Mouse (Mus musculus) embryonic facial prominence, embryonic 13.5 days (tissue): Measurements from ENCODE around the gene Ell. TPM values are rescaled to one million over a fixed set of nuclear protein-coding genes. Genes with fewer than 3 reads are reported as not detected.

Experiments
- ATAC-seq: fragments of 200-750 bp; cut with Nextera tagmentation; 2 replicates; pipeline ENCODE4 v1.8.0; 2017; ENCODE audit warnings: low read depth; ENCODE audit not compliant: insufficient number of reproducible peaks, insufficient read depth, low FRiP score, low TSS enrichment
- H3K27ac ChIP-seq: fragments of 300-500 bp; sonication (generic); 2 replicates; pipeline ENCODE4 v1.5.1; 2015; ENCODE audit warnings: moderate library complexity, mild to moderate bottlenecking, inconsistent platforms
- H3K27me3 ChIP-seq: fragments of 300-500 bp; sonication (generic); 2 replicates; pipeline ENCODE4 v1.6.1; 2015; ENCODE audit warnings: mild to moderate bottlenecking, inconsistent platforms
- H3K36me3 ChIP-seq: fragments of 300-500 bp; sonication (generic); 2 replicates; pipeline ENCODE4 v1.6.1; 2015; ENCODE audit warnings: mild to moderate bottlenecking, inconsistent platforms
- H3K4me1 ChIP-seq: fragments of 300-500 bp; sonication (generic); 2 replicates; pipeline ENCODE4 v1.6.1; 2015; ENCODE audit warnings: inconsistent platforms
- H3K4me2 ChIP-seq: fragments of 300-500 bp; sonication (generic); 2 replicates; pipeline ENCODE4 v1.6.1; 2015; ENCODE audit warnings: moderate library complexity, mild to moderate bottlenecking, inconsistent platforms
- H3K4me3 ChIP-seq: fragments of 300-500 bp; sonication (generic); 2 replicates; pipeline ENCODE4 v1.5.1; 2015; ENCODE audit warnings: mild to moderate bottlenecking, inconsistent platforms
- H3K9ac ChIP-seq: fragments of 300-500 bp; sonication (generic); 2 replicates; pipeline ENCODE4 v1.6.1; 2015; ENCODE audit warnings: mild to moderate bottlenecking, inconsistent platforms
- H3K9me3 ChIP-seq: fragments of 300-500 bp; sonication (generic); 2 replicates; pipeline ENCODE4 v1.6.1; 2016; ENCODE audit warnings: inconsistent platforms
- WGBS: fragments of 180-500 bp; shearing (Covaris S2); methylation state at CpG from one replicate; pipeline ENCODE4 v1.1.7; 2015; ENCODE audit warnings: mixed read lengths; 5-methylcytosine and 5-hydroxymethylcytosine counted together
- polyA plus RNA-seq: library from polyadenylated mRNA; unstranded; fragments of >200 nt; fragmentation: Nextera tagmentation; extraction: Ambion mirVana; gene quantifications from 2 replicates; pipeline ENCODE4 v1.2.1, GENCODE M21; 2015

Ell gene
- polyA plus RNA-seq, 1 experiment from 2014 or later, result 20.6 TPM

DNA sequence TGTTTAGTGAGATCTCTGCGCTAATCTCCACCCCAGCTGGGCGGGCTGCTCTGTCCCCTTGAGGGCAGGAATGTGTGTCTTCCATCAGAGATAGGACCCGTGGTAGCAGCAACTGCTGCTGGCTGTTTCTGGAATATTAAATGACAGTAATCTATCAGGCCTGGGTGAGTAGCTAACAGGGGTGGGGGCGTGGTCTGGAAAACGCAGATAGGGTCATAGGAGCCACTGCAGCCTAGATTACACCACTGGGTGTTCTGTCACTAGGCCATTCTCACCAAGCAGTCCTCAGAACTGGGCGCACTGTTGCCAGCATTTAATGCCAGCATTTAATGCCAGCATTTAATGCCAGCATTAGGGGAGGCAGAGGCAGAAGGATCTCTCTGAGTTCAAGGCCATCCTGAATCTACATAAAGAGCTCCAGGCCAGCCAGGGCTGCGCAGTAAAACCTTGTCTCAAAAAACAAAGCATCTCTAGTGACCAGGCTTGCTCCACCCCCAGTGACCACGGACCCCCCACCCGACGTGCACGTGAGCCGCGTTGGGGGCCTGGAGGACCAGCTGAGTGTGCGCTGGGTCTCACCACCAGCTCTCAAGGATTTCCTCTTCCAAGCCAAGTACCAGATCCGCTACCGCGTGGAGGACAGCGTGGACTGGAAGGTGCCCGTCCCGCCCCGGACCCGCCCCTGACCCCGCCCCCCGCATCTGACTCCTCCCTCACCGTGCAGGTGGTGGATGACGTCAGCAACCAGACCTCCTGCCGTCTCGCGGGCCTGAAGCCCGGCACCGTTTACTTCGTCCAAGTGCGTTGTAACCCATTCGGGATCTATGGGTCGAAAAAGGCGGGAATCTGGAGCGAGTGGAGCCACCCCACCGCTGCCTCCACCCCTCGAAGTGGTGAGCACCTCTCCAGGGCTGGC is 38.6 kb upstream of the Ell start:
- H3K27me3 ChIP-seq, result peaks cover 50% of the 10 kb centered on the region
- H3K36me3 ChIP-seq, result peaks cover 24% of the 10 kb centered on the region; the same call in 1 of the 2 replicates
- no peak overlapping the region for H3K27ac ChIP-seq
- peaks cover 74% of the 10 kb centered on the region for H3K4me1 ChIP-seq
- no peaks in the 10 kb centered on the region for H3K9me3 ChIP-seq
- H3K4me2 ChIP-seq, result peak overlapping the region; percentile 40
- WGBS, result 13% methylated on average over 39 of the region's 39 CpGs
- H3K4me3 ChIP-seq, result 0 out of 2 replicates have a peak overlapping the region, but pooled peaks have one; percentile 2
- H3K9ac ChIP-seq, result no peak overlapping the region
- ATAC-seq, result no peak

- no peaks in the 10 kb centered on the region for H3K9me3 ChIP-seq
- H3K4me3 ChIP-seq, result 0 out of 2 replicates have a peak overlapping the region, but pooled peaks have one; percentile 3
- H3K27ac ChIP-seq, result no peak overlapping the region
- H3K9ac ChIP-seq, result peak overlapping the region; percentile 49; the same call in 1 of the 2 replicates
- peaks cover 25% of the 10 kb centered on the region for H3K36me3 ChIP-seq
- 25% methylated on average over 23 of the region's 23 CpGs for WGBS
- no peak for ATAC-seq
- peak overlapping the region; percentile 73 for H3K4me2 ChIP-seq
- peaks cover 37% of the 10 kb centered on the region for H3K27me3 ChIP-seq
- peaks cover 73% of the 10 kb centered on the region for H3K4me1 ChIP-seq
These were observed 37.3 kb upstream of the Ell start for GRCm38 (mm10) chr8:70501820-70502529.

DNA sequence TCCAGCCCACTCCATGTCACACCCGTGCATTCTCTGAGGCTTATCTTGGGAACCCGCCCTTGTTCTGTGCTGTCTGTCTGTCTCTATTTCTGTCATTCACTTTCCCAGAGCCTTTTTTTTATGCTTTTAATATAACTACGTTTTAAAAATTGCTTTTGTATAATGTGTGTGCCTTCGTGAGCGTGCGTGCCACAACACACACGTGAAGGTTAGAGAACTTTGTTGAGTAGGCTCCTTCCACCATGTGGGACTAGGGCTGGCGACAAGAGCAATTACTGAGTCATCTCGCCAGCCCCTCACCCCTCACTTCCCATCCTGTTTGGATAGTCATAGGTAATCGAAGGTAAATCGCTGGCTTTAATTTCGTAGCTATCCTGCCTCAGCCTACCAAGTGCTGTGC is 36.7 kb upstream of the Ell start:
- peaks cover 77% of the 10 kb centered on the region for H3K4me1 ChIP-seq
- peak overlapping the region; percentile 49; the same call in 1 of the 2 replicates for H3K9ac ChIP-seq
- H3K4me3 ChIP-seq, result no peak overlapping the region
- H3K4me2 ChIP-seq, result peak overlapping the region; percentile 73; the same call in 1 of the 2 replicates
- H3K27ac ChIP-seq, result no peak overlapping the region; the same call in 1 of the 2 replicates
- ATAC-seq, result no peak
- peaks cover 34% of the 10 kb centered on the region for H3K27me3 ChIP-seq
- peaks cover 25% of the 10 kb centered on the region for H3K36me3 ChIP-seq
- WGBS, result 34% methylated on average over 12 of the region's 12 CpGs
- H3K9me3 ChIP-seq, result no peaks in the 10 kb centered on the region

DNA sequence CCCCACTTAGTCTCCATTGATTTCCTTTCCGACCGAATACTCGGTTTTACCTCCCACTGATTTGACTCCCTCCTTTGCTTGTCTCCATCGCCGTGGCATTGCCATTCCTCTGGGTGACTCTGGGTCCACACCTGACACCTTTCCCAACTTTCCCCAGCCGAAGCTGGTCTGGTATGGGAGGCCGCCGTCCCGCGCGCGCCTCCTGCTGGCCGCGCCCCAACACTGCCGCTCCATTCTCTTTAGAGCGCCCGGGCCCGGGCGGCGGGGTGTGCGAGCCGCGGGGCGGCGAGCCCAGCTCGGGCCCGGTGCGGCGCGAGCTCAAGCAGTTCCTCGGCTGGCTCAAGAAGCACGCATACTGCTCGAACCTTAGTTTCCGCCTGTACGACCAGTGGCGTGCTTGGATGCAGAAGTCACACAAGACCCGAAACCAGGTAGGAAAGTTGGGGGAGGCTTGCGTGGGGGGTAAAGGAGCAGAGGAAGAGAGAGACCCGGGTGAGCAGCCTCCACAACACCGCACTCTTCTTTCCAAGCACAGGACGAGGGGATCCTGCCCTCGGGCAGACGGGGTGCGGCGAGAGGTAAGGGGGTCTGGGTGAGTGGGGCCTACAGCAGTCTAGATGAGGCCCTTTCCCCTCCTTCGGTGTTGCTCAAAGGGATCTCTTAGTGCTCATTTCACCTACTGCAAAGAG is 36.1 kb upstream of the Ell start:
- peaks cover 78% of the 10 kb centered on the region for H3K4me1 ChIP-seq
- H3K36me3 ChIP-seq, result peaks cover 31% of the 10 kb centered on the region
- peaks cover 32% of the 10 kb centered on the region for H3K27me3 ChIP-seq
- peak overlapping the region; percentile 49 for H3K9ac ChIP-seq
- H3K4me3 ChIP-seq, result peak overlapping the region; percentile 19
- 11% methylated on average over 46 of the region's 46 CpGs for WGBS
- H3K4me2 ChIP-seq, result peak overlapping the region; percentile 73
- no peaks in the 10 kb centered on the region for H3K9me3 ChIP-seq
- ATAC-seq, result no peak
- peak overlapping the region; percentile 94 for H3K27ac ChIP-seq

GRCm38 (mm10) chr8:70504291-70504716 is 35.0 kb upstream of the Ell start:
- H3K4me1 ChIP-seq, result peaks cover 80% of the 10 kb centered on the region
- peak; percentile 41 for ATAC-seq
- WGBS, result 25% methylated on average over 16 of the region's 16 CpGs
- peak overlapping the region; percentile 94 for H3K27ac ChIP-seq
- H3K4me3 ChIP-seq, result peak overlapping the region; percentile 68
- no peaks in the 10 kb centered on the region for H3K9me3 ChIP-seq
- peaks cover 26% of the 10 kb centered on the region for H3K27me3 ChIP-seq
- 0 out of 2 replicates have a peak overlapping the region, but pooled peaks have one; percentile 27 for H3K9ac ChIP-seq
- H3K4me2 ChIP-seq, result peak overlapping the region; percentile 73
- peaks cover 37% of the 10 kb centered on the region for H3K36me3 ChIP-seq

GRCm38 (mm10) chr8:70504851-70505250 is 34.4 kb upstream of the Ell start:
- no peak overlapping the region for H3K9ac ChIP-seq
- no peak for ATAC-seq
- H3K36me3 ChIP-seq, result peaks cover 37% of the 10 kb centered on the region
- H3K27ac ChIP-seq, result peak overlapping the region; percentile 94
- H3K9me3 ChIP-seq, result no peaks in the 10 kb centered on the region
- H3K27me3 ChIP-seq, result peaks cover 26% of the 10 kb centered on the region
- H3K4me2 ChIP-seq, result peak overlapping the region; percentile 73
- WGBS, result 41% methylated on average over 3 of the region's 3 CpGs
- H3K4me1 ChIP-seq, result peaks cover 77% of the 10 kb centered on the region
- peak overlapping the region; percentile 68 for H3K4me3 ChIP-seq

GRCm38 (mm10) chr8:70505698-70506327 is 33.4 kb upstream of the Ell start:
- Histone ChIP-seq H3K9ac (peak overlapping the region; percentile 89), H3K4me1 (peaks cover 68% of the 10 kb centered on the region), H3K27me3 (peaks cover 19% of the 10 kb centered on the region), H3K4me2 (peak overlapping the region; percentile 73), H3K4me3 (peak overlapping the region; percentile 68), H3K27ac (peak overlapping the region; percentile 94), H3K36me3 (peaks cover 30% of the 10 kb centered on the region), H3K9me3 (no peaks in the 10 kb centered on the region)
- 31% methylated on average over 32 of the region's 32 CpGs for WGBS
- no peak for ATAC-seq

GRCm38 (mm10) chr8:70506328-70507026 is 32.8 kb upstream of the Ell start, which contains the start of gene Rex1bd:
Rex1bd (minus strand) TSS chr8:70506752.
- WGBS, result 2% methylated on average over 40 of the region's 40 CpGs
- Histone ChIP-seq H3K9me3 (no peaks in the 10 kb centered on the region), H3K27ac (peak within 1 kb of the TSS; percentile 94), H3K4me1 (peaks cover 67% of the 10 kb centered on the region), H3K27me3 (peaks cover 12% of the 10 kb centered on the region), H3K4me2 (peak within 1 kb of the TSS; percentile 73), H3K36me3 (peaks cover 27% of the 10 kb centered on the region), H3K9ac (peak within 1 kb of the TSS; percentile 89), H3K4me3 (peak within 1 kb of the TSS; percentile 68)
- peak; percentile 81 for ATAC-seq

DNA sequence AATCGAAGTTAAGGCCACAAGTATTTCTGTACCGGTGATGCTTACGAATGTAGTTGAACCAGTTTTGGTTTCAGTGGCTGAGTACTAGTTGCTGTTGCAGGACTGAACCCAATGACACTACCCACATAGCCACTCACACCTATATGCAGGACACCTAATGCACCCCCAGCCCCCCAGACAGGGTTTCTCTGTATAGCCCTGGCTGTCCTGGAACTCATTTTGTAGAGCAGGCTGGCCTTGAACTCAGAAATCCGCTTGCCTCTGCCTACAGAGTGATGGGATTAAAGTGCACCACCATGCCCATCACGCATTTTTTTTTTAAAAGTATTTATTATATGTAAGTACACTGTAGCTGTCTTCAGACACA is 32.2 kb upstream of the Ell start:
- peaks cover 30% of the 10 kb centered on the region for H3K36me3 ChIP-seq
- H3K27ac ChIP-seq, result peak overlapping the region; percentile 53
- ATAC-seq, result no peak
- no peaks in the 10 kb centered on the region for H3K9me3 ChIP-seq
- peaks cover 7% of the 10 kb centered on the region for H3K27me3 ChIP-seq
- no peak overlapping the region for H3K9ac ChIP-seq
- peaks cover 64% of the 10 kb centered on the region for H3K4me1 ChIP-seq
- peak overlapping the region; percentile 68 for H3K4me3 ChIP-seq
- H3K4me2 ChIP-seq, result peak overlapping the region; percentile 73
- 51% methylated on average over 5 of the region's 5 CpGs for WGBS

DNA sequence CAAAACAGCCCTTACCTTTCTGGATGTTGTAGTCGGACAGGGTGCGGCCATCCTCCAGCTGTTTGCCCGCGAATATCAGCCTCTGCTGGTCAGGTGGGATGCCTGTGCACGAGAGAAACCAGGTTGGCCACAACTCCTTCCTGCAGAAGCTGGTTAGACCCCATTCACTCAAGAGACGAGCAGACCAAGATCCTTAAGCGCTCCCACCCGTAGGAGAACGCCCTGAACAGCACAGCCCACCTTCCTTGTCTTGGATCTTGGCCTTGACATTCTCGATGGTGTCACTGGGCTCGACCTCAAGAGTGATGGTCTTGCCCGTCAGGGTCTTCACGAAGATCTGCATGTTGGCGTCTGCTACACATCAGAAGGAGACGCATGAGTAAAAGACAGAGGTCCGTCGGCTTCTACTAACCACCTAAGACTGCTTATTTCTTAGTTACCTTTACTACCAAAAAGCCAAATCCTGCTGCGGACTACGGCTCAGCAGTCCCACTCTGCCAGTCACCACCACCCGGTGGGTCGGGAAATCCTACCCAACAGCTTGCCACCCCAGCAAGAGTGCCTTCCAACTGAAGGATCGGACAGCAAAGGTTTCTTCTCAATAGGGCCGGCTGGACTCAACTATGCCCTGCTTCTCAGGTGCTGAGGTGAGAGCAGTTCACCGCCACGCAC is 29.8 kb upstream of the Ell start:
- ATAC-seq, result no peak
- 12% methylated on average over 25 of the region's 25 CpGs for WGBS
- Histone ChIP-seq H3K36me3 (peaks cover 46% of the 10 kb centered on the region), H3K27me3 (no peaks in the 10 kb centered on the region), H3K4me2 (peak overlapping the region; percentile 97), H3K4me1 (peaks cover 40% of the 10 kb centered on the region), H3K27ac (peak overlapping the region; percentile 96), H3K4me3 (peak overlapping the region; percentile 98), H3K9me3 (no peaks in the 10 kb centered on the region), H3K9ac (peak overlapping the region; percentile 100)
